Mouse (Mus musculus): ENCODE results near the gene Cxcl10. TPM values are rescaled to one million over a fixed set of nuclear protein-coding genes. Genes with fewer than 3 reads are reported as not detected.
A peak's percentile ranks its signal among the peaks of the same experiment; 100 is the strongest.
"Not testable (repeated sequence)": the region's sequence is repeated elsewhere in the genome, so short reads cannot be mapped to it uniquely, and the experiment has no call there.

The Cxcl10 gene
- total RNA-seq, 2 experiments from 2014 or later: 0.76 to 1.0 TPM

GRCm38 (mm10) chr5:92369151-92369994 lies 20.7 kb upstream of the Cxcl10 start:
- peak; percentile 33 to 79 for DNase-seq (ENCODE audit: low spot score in 2 of 2)

- DNase-seq (ENCODE audit: low spot score in 2 of 2): no peak
Observed at GRCm38 (mm10) chr5:92368392-92368791, 19.7 kb upstream of the Cxcl10 start.

GRCm38 (mm10) chr5:92366565-92366964 lies 17.9 kb upstream of the Cxcl10 start:
- DNase-seq (ENCODE audit: low spot score in 2 of 2): no peak

GRCm38 (mm10) chr5:92365146-92365705 lies 16.5 kb upstream of the Cxcl10 start:
- DNase-seq (ENCODE audit: low spot score in 2 of 2): no peak

GRCm38 (mm10) chr5:92364011-92364410 lies 15.3 kb upstream of the Cxcl10 start:
- no peak for DNase-seq (ENCODE audit: low spot score in 2 of 2)

GRCm38 (mm10) chr5:92363179-92363578 lies 14.5 kb upstream of the Cxcl10 start:
- DNase-seq (ENCODE audit: low spot score in 2 of 2): no peak

- DNase-seq (ENCODE audit: low spot score in 2 of 2): no peak
Observed at GRCm38 (mm10) chr5:92358767-92359455, 10.2 kb upstream of the Cxcl10 start.

GRCm38 (mm10) chr5:92358033-92358432 lies 9.3 kb upstream of the Cxcl10 start:
- no peak for DNase-seq (ENCODE audit: low spot score in 2 of 2)

GRCm38 (mm10) chr5:92353517-92353916 lies 4.8 kb upstream of the Cxcl10 start:
- peak in 1 of 2 experiments; percentile 43 for DNase-seq (ENCODE audit: low spot score in 2 of 2)

GRCm38 (mm10) chr5:92352716-92353115 lies 4.0 kb upstream of the Cxcl10 start:
- not testable (repeated sequence) for DNase-seq (ENCODE audit: low spot score in 2 of 2)

- no peak for DNase-seq (ENCODE audit: low spot score in 2 of 2)
Observed at GRCm38 (mm10) chr5:92349731-92350130, 1.0 kb upstream of the Cxcl10 start.

GRCm38 (mm10) chr5:92345006-92345405 lies 3.7 kb downstream of the Cxcl10 start:
- no peak for DNase-seq (ENCODE audit: low spot score in 2 of 2)

GRCm38 (mm10) chr5:92340606-92341005 lies 8.1 kb downstream of the Cxcl10 start:
- no peak for DNase-seq (ENCODE audit: low spot score in 2 of 2)

- no peak for DNase-seq (ENCODE audit: low spot score in 2 of 2)
Observed at GRCm38 (mm10) chr5:92336743-92337142, 11.9 kb downstream of the Cxcl10 start.

- DNase-seq (ENCODE audit: low spot score in 2 of 2): peak in 1 of 2 experiments; percentile 64
Observed at GRCm38 (mm10) chr5:92332359-92332840, 16.3 kb downstream of the Cxcl10 start.

GRCm38 (mm10) chr5:92331635-92332338 lies 16.9 kb downstream of the Cxcl10 start, which contains the start of gene Art3:
Art3 (plus strand) TSS chr5:92331827.
- no peak for DNase-seq (ENCODE audit: low spot score in 2 of 2)

- no peak for DNase-seq (ENCODE audit: low spot score in 2 of 2)
Observed at GRCm38 (mm10) chr5:92331122-92331521, 17.6 kb downstream of the Cxcl10 start.

- DNase-seq (ENCODE audit: low spot score in 2 of 2): no peak
Observed at GRCm38 (mm10) chr5:92327929-92328328, 20.8 kb downstream of the Cxcl10 start, which contains the start of gene Cxcl9. Cxcl9 (minus strand) TSS chr5:92328079.

GRCm38 (mm10) chr5:92327367-92327766 lies 21.3 kb downstream of the Cxcl10 start:
- DNase-seq (ENCODE audit: low spot score in 2 of 2): no peak

GRCm38 (mm10) chr5:92323264-92323663 lies 25.4 kb downstream of the Cxcl10 start:
- DNase-seq (ENCODE audit: low spot score in 2 of 2): peak; percentile 43 to 80

GRCm38 (mm10) chr5:92322612-92323011 lies 26.1 kb downstream of the Cxcl10 start:
- DNase-seq (ENCODE audit: low spot score in 2 of 2): no peak
